Mouse (Mus musculus): ENCODE measurements around the gene B4galt3.
A peak's percentile ranks its signal among the peaks of the same experiment; 100 is the strongest.
"Not testable (repeated sequence)": the region's sequence is repeated elsewhere in the genome, so short reads cannot be mapped to it uniquely, and the experiment has no call there.

B4galt3 gene

GRCm38 (mm10) chr1:171284491-171284890 is 14.4 kb downstream of the B4galt3 start:
- no peak for DNase-seq (ENCODE audit: low spot score)

GRCm38 (mm10) chr1:171285096-171285892 is 15.2 kb downstream of the B4galt3 start:
- DNase-seq (ENCODE audit: low spot score), result no peak

GRCm38 (mm10) chr1:171286517-171286916 is 16.4 kb downstream of the B4galt3 start:
- DNase-seq (ENCODE audit: low spot score), result no peak

GRCm38 (mm10) chr1:171287136-171288081 is 17.3 kb downstream of the B4galt3 start, which contains the start of gene Usp21:
Gene Usp21 (minus strand): TSS chr1:171287991.
- DNase-seq (ENCODE audit: low spot score), result peak; percentile 92

- DNase-seq (ENCODE audit: low spot score), result no peak
These were observed 18.2 kb downstream of the B4galt3 start for GRCm38 (mm10) chr1:171288328-171288727.

- no peak for DNase-seq (ENCODE audit: low spot score)
These were observed 23.2 kb downstream of the B4galt3 start for GRCm38 (mm10) chr1:171293351-171293750.

GRCm38 (mm10) chr1:171293906-171294297 is 23.8 kb downstream of the B4galt3 start:
- DNase-seq (ENCODE audit: low spot score), result peak; percentile 33

- DNase-seq (ENCODE audit: low spot score), result peak; percentile 94
These were observed 24.4 kb downstream of the B4galt3 start, which contains the start of gene Ufc1 for GRCm38 (mm10) chr1:171294298-171295062. Gene Ufc1 (minus strand): TSS chr1:171295024.

- DNase-seq (ENCODE audit: low spot score), result no peak
These were observed 24.9 kb downstream of the B4galt3 start for GRCm38 (mm10) chr1:171295063-171295402.

GRCm38 (mm10) chr1:171298226-171298625 is 28.1 kb downstream of the B4galt3 start:
- DNase-seq (ENCODE audit: low spot score), result no peak

- DNase-seq (ENCODE audit: low spot score), result not testable (repeated sequence)
These were observed 36.0 kb downstream of the B4galt3 start for GRCm38 (mm10) chr1:171306157-171306556.

GRCm38 (mm10) chr1:171309321-171309720 is 39.2 kb downstream of the B4galt3 start:
- DNase-seq (ENCODE audit: low spot score), result peak; percentile 50

GRCm38 (mm10) chr1:171319748-171320147 is 49.6 kb downstream of the B4galt3 start:
- DNase-seq (ENCODE audit: low spot score), result no peak

GRCm38 (mm10) chr1:171320151-171320550 is 50.0 kb downstream of the B4galt3 start:
- DNase-seq (ENCODE audit: low spot score), result no peak

GRCm38 (mm10) chr1:171321415-171321814 is 51.3 kb downstream of the B4galt3 start:
- DNase-seq (ENCODE audit: low spot score), result peak; percentile 48

- no peak for DNase-seq (ENCODE audit: low spot score)
These were observed 51.9 kb downstream of the B4galt3 start for GRCm38 (mm10) chr1:171322012-171322411.

- no peak for DNase-seq (ENCODE audit: low spot score)
These were observed 55.4 kb downstream of the B4galt3 start for GRCm38 (mm10) chr1:171325571-171325970.

Measured in adipocyte (in vitro differentiated cells).